Mouse (Mus musculus) adrenal gland, adult (tissue): ENCODE results near the gene 1520401A03Rik.
"Not testable (repeated sequence)": the region's sequence is repeated elsewhere in the genome, so short reads cannot be mapped to it uniquely, and the experiment has no call there.

ENCODE experiments used
- DNase-seq, 2 experiments: peaks; one replicate each; pipeline ENCODE4 v3.0.0; 2022 to 2023; ENCODE audit warnings: low spot score in 1 of 2; ENCODE audit not compliant: inconsistent age in 2 of 2

1520401A03Rik gene

DNA sequence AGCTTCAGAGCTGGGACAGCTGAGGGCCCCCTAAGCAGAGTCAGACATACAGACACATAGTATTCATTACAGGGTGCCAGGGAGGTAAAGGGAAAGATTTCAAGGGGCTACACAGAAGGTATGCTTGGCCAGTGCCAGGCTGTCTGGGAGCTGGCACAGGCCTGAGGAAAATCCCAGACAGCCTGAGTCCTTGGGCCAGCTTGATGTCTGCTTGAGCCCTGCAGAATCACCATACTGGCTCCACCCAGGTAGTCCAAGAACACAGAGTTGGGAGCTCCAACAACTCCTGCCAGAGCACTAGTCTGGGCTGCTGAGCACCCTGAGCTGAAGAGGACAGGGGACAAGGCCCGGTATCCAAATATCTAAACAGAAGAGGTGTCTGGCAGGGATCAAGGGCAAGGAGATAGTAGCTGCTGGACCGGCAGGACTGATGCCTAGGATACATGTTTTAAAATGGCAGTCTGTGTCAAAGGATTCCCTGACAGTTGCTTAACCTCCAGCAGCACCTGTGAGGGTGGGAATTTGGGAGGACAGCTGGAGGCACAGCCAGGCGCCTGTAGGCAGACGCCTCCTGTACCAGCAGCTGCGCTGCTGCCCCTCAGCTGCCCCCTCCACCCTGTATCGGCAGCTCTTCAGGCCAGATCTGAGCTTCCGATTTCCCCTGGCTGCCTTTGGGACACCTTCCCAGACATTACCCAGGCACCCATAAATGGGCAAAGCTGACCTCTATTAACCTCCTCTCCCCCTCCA lies at the start of gene 1520401A03Rik:
1520401A03Rik (minus strand) TSS at position 408 of the 750 bp plus-strand sequence.
- peak; percentile 61 to 83 for DNase-seq

DNA sequence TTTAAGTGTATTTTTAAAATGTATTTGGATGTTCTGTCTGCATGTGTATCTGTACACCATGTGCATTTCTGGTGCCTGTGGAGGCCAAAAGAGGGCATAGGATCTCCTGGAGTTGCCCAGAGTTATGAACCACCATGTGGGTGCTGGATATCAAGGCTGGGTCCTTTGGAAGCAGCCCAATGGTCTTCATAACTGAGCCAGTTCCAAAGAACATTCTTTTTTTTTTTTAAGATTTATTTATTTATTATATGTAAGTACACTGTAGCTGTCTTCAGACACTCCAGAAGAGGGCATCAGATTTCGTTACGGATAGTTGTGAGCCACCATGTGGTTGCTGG lies 49.6 kb upstream of the 1520401A03Rik start:
- not testable (repeated sequence) for DNase-seq

GRCm38 (mm10) chr17:23771284-23772218 lies 49.0 kb upstream of the 1520401A03Rik start, which contains the start of gene Flywch1:
Flywch1 (minus strand) TSS chr17:23771602.
- DNase-seq: peak; percentile 98 to 99

DNA sequence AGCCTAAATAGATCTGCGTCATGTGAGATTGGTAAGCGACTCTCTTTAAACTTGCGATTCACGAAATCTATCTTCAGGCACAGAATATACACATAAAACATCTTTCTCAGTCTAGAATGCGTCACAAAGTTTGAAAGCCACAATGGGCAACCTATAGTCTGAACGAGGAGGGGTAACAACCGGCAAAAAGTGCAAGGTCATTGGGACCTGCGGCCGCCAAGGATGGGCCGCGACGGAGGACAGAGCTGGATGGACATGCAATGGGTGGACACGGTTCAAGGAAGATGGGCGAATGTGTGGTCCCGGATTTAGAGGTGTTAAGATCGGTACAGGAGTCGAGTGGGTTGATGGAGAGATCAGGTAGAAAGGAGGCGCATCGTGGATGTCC lies 48.3 kb upstream of the 1520401A03Rik start:
- DNase-seq: no peak

DNA sequence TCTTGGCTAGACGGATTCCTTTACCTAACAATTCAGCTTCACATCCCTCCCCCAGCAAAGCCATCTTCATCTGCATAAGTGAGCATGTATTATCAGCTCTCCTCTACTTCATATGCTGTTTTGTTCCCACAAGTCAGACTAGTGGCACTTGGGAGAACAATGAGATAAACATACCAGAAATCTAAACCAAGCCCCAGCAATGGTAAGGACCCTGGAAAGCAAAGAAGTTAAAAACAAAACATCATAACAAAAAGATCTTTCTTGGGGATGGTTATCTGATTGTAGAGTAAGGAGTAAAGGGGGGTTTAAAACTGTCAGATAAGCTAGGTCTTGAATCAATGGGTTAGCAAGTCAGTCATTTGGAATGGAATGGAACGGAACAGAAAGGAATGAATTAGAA lies 47.9 kb upstream of the 1520401A03Rik start:
- peak in 1 of 2 experiments; percentile 45 for DNase-seq

GRCm38 (mm10) chr17:23762976-23763375 lies 40.4 kb upstream of the 1520401A03Rik start:
- no peak for DNase-seq

DNA sequence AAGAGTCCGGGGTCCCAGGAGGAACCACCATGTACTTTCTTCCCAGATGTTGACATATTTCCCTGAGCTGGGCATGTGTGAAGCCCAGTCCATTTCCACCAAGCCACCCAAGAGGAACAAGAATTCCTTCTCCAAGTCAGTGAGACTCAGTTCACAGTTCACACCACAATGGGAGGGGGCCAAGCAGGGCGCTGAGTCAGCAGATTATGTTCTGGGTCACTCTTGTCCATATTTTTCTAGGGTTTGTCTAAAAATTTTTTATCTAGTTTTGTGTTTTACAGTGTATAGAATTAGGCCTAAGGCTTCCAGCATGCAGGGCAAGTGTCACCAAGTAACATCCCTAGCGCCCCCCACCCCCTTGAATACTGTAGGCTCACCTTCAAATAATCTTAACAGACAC lies 38.6 kb upstream of the 1520401A03Rik start:
- no peak for DNase-seq

- DNase-seq: no peak
These were observed 37.6 kb upstream of the 1520401A03Rik start for GRCm38 (mm10) chr17:23760231-23760630.

- DNase-seq: no peak
These were observed 36.2 kb upstream of the 1520401A03Rik start for GRCm38 (mm10) chr17:23758801-23759200.

GRCm38 (mm10) chr17:23757581-23757980 lies 35.0 kb upstream of the 1520401A03Rik start:
- DNase-seq: no peak

GRCm38 (mm10) chr17:23755689-23756088 lies 33.1 kb upstream of the 1520401A03Rik start:
- no peak for DNase-seq

- no peak for DNase-seq
These were observed 27.0 kb upstream of the 1520401A03Rik start for GRCm38 (mm10) chr17:23749400-23750191.

- DNase-seq: peak; percentile 80 to 96
These were observed 26.2 kb upstream of the 1520401A03Rik start for GRCm38 (mm10) chr17:23748631-23749391.

DNA sequence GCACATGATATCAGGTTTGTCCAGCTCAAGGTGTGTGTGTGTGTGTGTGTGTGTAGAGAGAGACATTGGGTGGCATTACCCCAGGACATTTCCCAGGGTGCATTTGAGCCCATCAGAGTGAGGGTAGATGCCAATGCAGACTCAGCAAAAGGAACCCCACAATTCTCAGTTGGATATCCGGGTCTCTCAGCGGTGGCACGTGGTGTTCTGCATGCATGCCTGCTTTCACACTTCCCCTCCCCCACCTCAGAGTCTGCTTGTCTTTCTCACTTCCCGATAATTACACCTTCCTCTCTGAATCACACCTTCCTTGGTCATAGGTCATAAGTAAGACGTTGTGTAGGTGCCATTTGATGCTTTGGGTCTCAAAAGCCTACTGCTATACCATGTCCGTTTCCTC lies 25.4 kb upstream of the 1520401A03Rik start:
- DNase-seq: no peak

GRCm38 (mm10) chr17:23747471-23747870 lies 24.9 kb upstream of the 1520401A03Rik start:
- DNase-seq: no peak

DNA sequence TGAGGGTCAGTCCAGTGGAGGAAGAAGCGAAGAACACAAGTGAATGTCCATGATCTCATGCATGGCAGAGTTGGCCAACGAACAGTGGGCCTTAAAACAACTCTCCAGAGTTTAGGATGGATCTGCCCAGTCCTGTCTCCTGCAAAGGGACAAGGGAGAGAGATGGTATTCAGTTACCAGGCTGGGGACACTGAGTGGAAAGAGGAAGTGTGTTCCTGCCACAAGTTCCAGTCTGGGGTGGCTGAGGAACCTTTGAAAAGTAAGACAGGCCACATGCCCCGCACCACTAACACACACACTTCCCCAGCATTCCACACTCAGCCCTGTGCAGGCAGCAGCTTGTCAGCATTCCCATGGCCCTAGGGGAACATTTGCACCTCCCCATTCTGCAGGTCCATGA lies 24.2 kb upstream of the 1520401A03Rik start:
- DNase-seq: no peak

DNA sequence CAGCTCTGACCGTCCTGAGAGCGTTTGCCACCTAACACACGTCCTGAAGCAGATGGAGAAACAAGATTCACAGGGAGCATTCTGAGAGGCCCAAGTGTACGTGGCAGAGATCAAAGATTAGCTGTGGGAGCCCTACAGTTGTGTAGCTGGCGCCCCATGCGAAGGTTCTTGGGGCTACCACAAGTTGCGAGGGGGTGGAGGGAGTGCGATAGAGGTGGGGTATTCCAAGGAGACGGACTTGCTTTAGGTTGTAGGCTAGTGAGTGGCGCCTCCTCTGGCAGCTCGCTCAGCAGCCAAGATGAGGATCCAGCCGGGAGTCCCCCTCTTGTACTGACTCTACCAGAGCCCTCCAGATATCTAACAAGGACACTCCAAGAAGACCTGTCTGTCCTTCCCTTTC lies 23.7 kb upstream of the 1520401A03Rik start:
- DNase-seq: no peak

GRCm38 (mm10) chr17:23745301-23746251 lies 23.0 kb upstream of the 1520401A03Rik start, which contains the start of gene Kremen2:
Kremen2 (minus strand) TSS chr17:23745833.
- DNase-seq: no peak

DNA sequence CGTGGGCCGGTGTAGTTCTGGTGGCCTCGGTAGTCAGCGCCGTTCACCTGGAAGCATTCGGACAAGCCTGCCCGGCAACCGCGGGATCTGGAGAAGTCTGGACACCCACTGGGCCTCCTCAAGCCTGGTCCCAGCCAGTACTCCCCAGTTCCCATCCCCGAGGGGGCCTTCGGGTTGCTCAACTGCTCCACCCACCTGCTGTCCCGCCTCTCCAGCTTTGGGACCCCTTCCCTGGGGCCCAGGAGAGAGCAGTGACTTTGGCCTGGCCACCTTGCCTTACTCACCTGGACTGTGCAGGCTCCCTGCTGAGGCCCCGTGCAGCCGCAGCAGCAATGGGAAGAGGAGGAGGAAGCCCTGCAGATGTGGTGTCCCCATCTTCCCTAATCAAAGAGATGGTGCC lies 22.1 kb upstream of the 1520401A03Rik start:
- DNase-seq: no peak
